ENCODE assay signal across 14 mouse cellular contexts in genomic region chr12:91027681-91028080, GRCm38 (mm10).
DNase-seq lines count a peak whose midpoint lies in the region; ATAC-seq lines count a peak whose summit lies in the region.
"Had no signal": no experiment of that assay in that cellular context is flagged by ENCODE, and none has a peak within 500 bp of the region (broad histone marks: within the 10 kb centered on the region; RNA-seq: fewer than 3 reads in every experiment).

No protein-coding gene starts in this region.

- ATAC-seq in heart, embryonic 11.5 days (replicated peaks; ENCODE audit: insufficient number of reproducible peaks, low FRiP score, low TSS enrichment) = no peak
- peak; percentile 48; the same call in 1 of the 2 replicates for ATAC-seq in liver, embryonic 16.5 days (ENCODE audit: low read depth)
- ATAC-seq: forebrain, embryonic 14.5 days had no signal

- H3K4me2 ChIP-seq in heart, embryonic 11.5 days = no peak overlapping the region
- no peak overlapping the region for H3K4me2 ChIP-seq in liver, embryonic 16.5 days (ENCODE audit: low read depth, low read length)

- H3K9ac ChIP-seq in heart, embryonic 11.5 days (ENCODE audit: low read depth, low read length) = no peak overlapping the region
- H3K9ac ChIP-seq in liver, embryonic 16.5 days (ENCODE audit: low read depth, low read length) = no peak overlapping the region

- WGBS in heart, embryonic 11.5 days (ENCODE audit: insufficient replicate concordance) = 82% methylated on average over 9 of the region's 9 CpGs
- WGBS in liver, embryonic 16.5 days (ENCODE audit: insufficient replicate concordance) = 66% methylated on average over 9 of the region's 9 CpGs

- H3K36me3 ChIP-seq in heart, embryonic 11.5 days (ENCODE audit: control insufficient read depth, insufficient read depth, low read length) = no peaks in the 10 kb centered on the region
- no peaks in the 10 kb centered on the region for H3K36me3 ChIP-seq in liver, embryonic 16.5 days (ENCODE audit: control insufficient read depth, insufficient read depth)

- peak; percentile 14 to 21 for DNase-seq in heart, adult 18-20 months
- DNase-seq in liver = no peak
- peak; percentile 11 for DNase-seq in gastrocnemius, postnatal 10 days
- DNase-seq in skeletal muscle tissue, adult 2 months (ENCODE audit: low read depth, low spot score) = peak; percentile 25
- no peak for DNase-seq in Muller cell, postnatal 12 days (ENCODE audit: inconsistent ontology term)
- no peak for DNase-seq in adrenal gland, adult 18-20 months (ENCODE audit: low spot score in 2 of 2)
- DNase-seq: adrenal gland, postnatal 36 days; cerebellum, postnatal 25 days; kidney, postnatal 14 days; left cerebral cortex, postnatal 4 days; retina, postnatal 1 day had no signal

- H3K4me1 ChIP-seq in heart, embryonic 11.5 days (ENCODE audit: control insufficient read depth, insufficient read depth, low read length) = no peaks in the 10 kb centered on the region
- no peaks in the 10 kb centered on the region for H3K4me1 ChIP-seq in liver, embryonic 16.5 days (ENCODE audit: control insufficient read depth, low read depth, low read length)

- no peak overlapping the region for H3K27ac ChIP-seq in heart, embryonic 11.5 days (ENCODE audit: low read depth, low read length)
- H3K27ac ChIP-seq in liver, embryonic 16.5 days (ENCODE audit: low read length) = peak overlapping the region; percentile 29; the same call in 1 of the 2 replicates

- H3K4me3 ChIP-seq in heart, embryonic 11.5 days (ENCODE audit: low read depth, low read length) = no peak overlapping the region
- H3K4me3 ChIP-seq in liver, embryonic 16.5 days (ENCODE audit: low read depth, low read length) = no peak overlapping the region

- H3K9me3 ChIP-seq in heart, embryonic 11.5 days (replicated peaks; ENCODE audit: control insufficient read depth, low read length) = no peaks in the 10 kb centered on the region
- no peaks in the 10 kb centered on the region for H3K9me3 ChIP-seq in liver, embryonic 16.5 days (replicated peaks; ENCODE audit: control insufficient read depth, low read length)

- no peaks in the 10 kb centered on the region for H3K27me3 ChIP-seq in heart, embryonic 11.5 days (ENCODE audit: control insufficient read depth, insufficient read depth, low read length)
- H3K27me3 ChIP-seq in liver, embryonic 16.5 days (ENCODE audit: control insufficient read depth, insufficient read depth, low read depth, low read length) = no peaks in the 10 kb centered on the region

Comparison
In these comparisons a context has a peak if more than half of its experiments do, and no peak if none do; other contexts are left out.
1. DNase-seq: peak in heart, adult 18-20 months (2 of 2), gastrocnemius, postnatal 10 days (single experiment) and skeletal muscle tissue, adult 2 months (single experiment); none in liver (single experiment), Muller cell, postnatal 12 days (single experiment) and adrenal gland, adult 18-20 months (0 of 2).